Mouse (Mus musculus) ES-E14 (cell line): ENCODE results near the gene Pex14. TPM values are rescaled to one million over a fixed set of nuclear protein-coding genes. Genes with fewer than 3 reads are reported as not detected.

Source experiments
- DNase-seq: peaks from one replicate; pipeline ENCODE4 v3.0.0-alpha.2; 2013; ENCODE audit warnings: low read depth, low spot score
- H3K27ac ChIP-seq: 2 replicates; pipeline ENCODE4 v1.5.1; 2012; ENCODE audit warnings: low read depth, mild to moderate bottlenecking, low read length, moderate library complexity, mixed read lengths; ENCODE audit not compliant: poor library complexity, insufficient read depth, severe bottlenecking
- H3K36me3 ChIP-seq: 2 replicates; pipeline ENCODE4 v1.6.1; 2012; ENCODE audit warnings: mild to moderate bottlenecking, low read length, moderate library complexity, mixed read lengths; ENCODE audit not compliant: control insufficient read depth, poor library complexity, insufficient read depth, severe bottlenecking
- H3K4me1 ChIP-seq, 2 experiments: fragments of 150-350 bp in 1 of 2; sonication (generic) in 1 of 2; 2 replicates each; pipeline ENCODE4 v1.6.1; 2012; ENCODE audit warnings: low read length in 2 of 2, mild to moderate bottlenecking in 1 of 2, mixed read lengths in 1 of 2; ENCODE audit not compliant: control insufficient read depth in 2 of 2, insufficient read depth in 2 of 2, poor library complexity in 1 of 2
- H3K4me3 ChIP-seq, 2 experiments: fragments of 150-350 bp in 1 of 2; sonication (generic) in 1 of 2; 2 replicates each; pipeline ENCODE4 v1.5.1; 2012; ENCODE audit warnings: low read length in 2 of 2, low read depth in 1 of 2, mild to moderate bottlenecking in 1 of 2, mixed read lengths in 1 of 2; ENCODE audit not compliant: insufficient read depth in 1 of 2, poor library complexity in 1 of 2, severe bottlenecking in 1 of 2
- H3K9ac ChIP-seq: 2 replicates; pipeline ENCODE4 v1.6.1; 2012; ENCODE audit warnings: low read depth, mild to moderate bottlenecking, low read length, mixed read lengths; ENCODE audit not compliant: poor library complexity, insufficient read depth, severe bottlenecking
- H3K9me3 ChIP-seq: fragments of 150-350 bp; sonication (generic); 2 replicates; pipeline ENCODE4 v1.6.1; 2012; ENCODE audit warnings: low read depth, mild to moderate bottlenecking, low read length; ENCODE audit not compliant: control insufficient read depth, insufficient read depth
- CHD2 ChIP-seq: IDR thresholded peaks from 2 replicates; pipeline ENCODE4 v1.6.1; 2014; ENCODE audit warnings: mild to moderate bottlenecking, low read depth, low read length, inconsistent platforms
- HCFC1 ChIP-seq: IDR thresholded peaks from 2 replicates; pipeline ENCODE4 v1.6.1; 2012; ENCODE audit warnings: low read length, inconsistent platforms, borderline replicate concordance; ENCODE audit not compliant: insufficient read depth
- MAFK ChIP-seq: IDR thresholded peaks from 2 replicates; pipeline ENCODE4 v1.6.1; 2014; ENCODE audit warnings: mild to moderate bottlenecking, low read depth, low read length, inconsistent platforms; ENCODE audit not compliant: insufficient read depth
- ZC3H11A ChIP-seq: IDR thresholded peaks from 2 replicates; pipeline ENCODE4 v1.6.1; 2012; ENCODE audit warnings: low read depth, mild to moderate bottlenecking, inconsistent platforms, low read length, borderline replicate concordance
- ZNF384 ChIP-seq: IDR thresholded peaks from 2 replicates; pipeline ENCODE4 v1.6.1; 2012; ENCODE audit warnings: low read depth, low read length, inconsistent platforms
- in situ Hi-C, 2 experiments: fragments of 600-800 bp; cut with MboI; formaldehyde crosslinking; loops; one replicate each; pipeline ENCODE4 v1.15.1; 2025; ENCODE audit warnings: low sequenced_read_pairs in 2 of 2, inconsistent platforms in 1 of 2; ENCODE audit not compliant: unreplicated experiment in 2 of 2
- total RNA-seq: library from RNA; depleted of rRNA; stranded (reverse); fragments of 300-350 nt; gene quantifications from 2 replicates; pipeline ENCODE4 v1.2.3, GENCODE M21; 2012

Gene Pex14
- total RNA-seq, 1 experiment = 80.3 TPM

DNA sequence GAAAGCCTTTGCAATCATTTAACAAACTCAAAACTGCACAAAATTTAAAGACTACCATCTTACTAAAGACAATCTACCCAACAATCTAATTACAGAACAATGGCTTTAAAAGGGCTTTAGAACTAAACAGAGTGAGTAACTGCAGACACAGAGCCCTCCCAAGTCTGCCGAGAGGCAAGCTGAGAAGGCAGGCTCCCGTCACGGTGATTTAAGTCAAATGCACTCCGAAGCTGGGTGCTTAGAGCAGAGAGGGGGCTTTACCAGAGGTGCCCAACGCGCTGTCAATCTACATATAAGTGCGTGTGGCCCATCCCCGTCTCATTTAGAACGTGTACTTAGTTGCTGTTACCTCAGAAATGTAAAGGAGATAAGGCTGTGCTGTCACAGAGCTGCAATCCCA, 72.1 kb downstream of the Pex14 start:
- no peak for DNase-seq
- no peaks in the 10 kb centered on the region; the same call in 1 of the 2 replicates for H3K36me3 ChIP-seq
- H3K4me3 ChIP-seq = no peak overlapping the region
- in situ Hi-C loops = no loop called here
- H3K4me1 ChIP-seq = peaks cover 0 to 2% of the 10 kb centered on the region in 2 experiments; a peak in 1 of 4 replicates
- H3K9ac ChIP-seq = no peak overlapping the region
- TF ChIP-seq HCFC1 (no peak), MAFK (no peak), CHD2 (no peak), ZNF384 (no peak)
- no peak overlapping the region for H3K27ac ChIP-seq
- no peaks in the 10 kb centered on the region for H3K9me3 ChIP-seq

DNA sequence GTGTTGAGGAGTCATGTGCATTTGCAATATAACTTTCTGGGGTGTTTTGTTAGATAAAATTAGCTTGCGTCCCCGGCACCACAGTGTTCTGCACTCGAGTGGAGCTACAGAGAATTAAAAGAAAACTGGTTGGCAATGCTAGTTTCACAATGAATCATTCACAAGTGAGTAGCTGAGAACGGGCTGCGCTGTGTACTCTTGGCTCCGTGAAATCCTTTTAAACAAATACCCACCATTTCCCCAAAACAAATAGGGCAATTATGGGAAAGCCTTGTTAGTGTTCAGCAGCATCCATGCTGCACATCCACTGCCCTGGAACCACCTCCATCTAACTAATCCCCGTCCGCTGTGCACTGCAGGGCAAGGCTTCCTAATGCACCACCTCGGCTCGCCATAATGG, 74.4 kb downstream of the Pex14 start:
- Histone ChIP-seq H3K27ac (no peak overlapping the region), H3K9me3 (no peaks in the 10 kb centered on the region), H3K4me1 (peaks cover 2 to 11% of the 10 kb centered on the region in 2 experiments; a peak in 2 of 4 replicates), H3K36me3 (no peaks in the 10 kb centered on the region), H3K9ac (no peak overlapping the region), H3K4me3 (no peak overlapping the region)
- DNase-seq = no peak
- TF ChIP-seq MAFK (no peak), ZC3H11A (no peak), HCFC1 (no peak), CHD2 (no peak), ZNF384 (no peak)
- in situ Hi-C loops = no loop called here

DNA sequence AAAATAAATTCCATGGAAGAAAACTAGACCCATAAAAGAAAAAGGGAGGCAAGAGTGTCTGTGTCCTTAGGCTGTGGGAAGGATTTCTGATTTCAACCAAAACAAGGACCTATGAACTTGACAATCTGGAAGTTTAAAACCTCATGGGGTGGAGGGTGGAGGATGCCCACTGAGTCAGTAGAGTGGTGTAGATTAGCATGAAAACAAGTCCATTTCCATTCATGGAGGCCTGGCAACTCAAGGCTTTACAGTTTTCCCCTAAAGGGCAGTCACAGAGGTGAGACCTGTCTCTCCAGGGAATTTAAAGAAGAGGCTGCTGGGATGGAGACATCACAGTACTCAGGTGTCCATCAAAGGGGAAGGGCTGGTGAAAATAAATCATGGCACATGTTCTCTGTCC, 78.7 kb downstream of the Pex14 start:
- H3K27ac ChIP-seq = no peak overlapping the region
- peaks cover 2 to 11% of the 10 kb centered on the region in 2 experiments; a peak in 2 of 4 replicates for H3K4me1 ChIP-seq
- no peaks in the 10 kb centered on the region for H3K9me3 ChIP-seq
- H3K36me3 ChIP-seq = peaks cover 4% of the 10 kb centered on the region; the same call in 1 of the 2 replicates
- TF ChIP-seq HCFC1 (no peak), CHD2 (no peak), MAFK (no peak), ZNF384 (no peak), ZC3H11A (no peak)
- in situ Hi-C loops = no loop called here
- no peak overlapping the region for H3K9ac ChIP-seq
- no peak overlapping the region for H3K4me3 ChIP-seq
- no peak for DNase-seq

DNA sequence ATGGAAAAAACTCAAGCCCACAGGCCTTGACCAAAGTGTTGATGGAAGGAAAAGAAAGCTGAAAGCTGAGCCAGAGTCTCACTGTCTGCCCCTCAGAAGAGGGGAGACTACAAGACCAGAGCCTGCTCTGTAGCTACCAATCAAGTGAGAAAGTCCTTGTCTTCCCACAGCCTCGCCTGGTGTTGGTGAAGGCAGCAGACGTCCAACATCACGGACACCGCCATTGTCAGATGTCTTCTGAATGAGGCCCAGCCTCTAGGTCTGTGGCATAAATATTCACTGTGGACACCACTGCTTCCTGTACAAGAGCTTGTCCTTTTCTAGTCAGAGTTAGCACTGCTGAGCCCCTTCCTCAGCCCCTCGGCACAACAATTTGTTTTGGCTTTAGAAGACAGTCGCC, 80.2 kb downstream of the Pex14 start:
- TF ChIP-seq CHD2 (no peak), ZNF384 (no peak), ZC3H11A (no peak), MAFK (no peak), HCFC1 (no peak)
- H3K9ac ChIP-seq = no peak overlapping the region
- no peak for DNase-seq
- no peaks in the 10 kb centered on the region for H3K9me3 ChIP-seq
- H3K27ac ChIP-seq = no peak overlapping the region
- H3K4me1 ChIP-seq = peaks cover 2 to 11% of the 10 kb centered on the region in 2 experiments; a peak in 2 of 4 replicates
- no peak overlapping the region for H3K4me3 ChIP-seq
- in situ Hi-C loops = no loop called here
- peaks cover 4% of the 10 kb centered on the region; the same call in 1 of the 2 replicates for H3K36me3 ChIP-seq

DNA sequence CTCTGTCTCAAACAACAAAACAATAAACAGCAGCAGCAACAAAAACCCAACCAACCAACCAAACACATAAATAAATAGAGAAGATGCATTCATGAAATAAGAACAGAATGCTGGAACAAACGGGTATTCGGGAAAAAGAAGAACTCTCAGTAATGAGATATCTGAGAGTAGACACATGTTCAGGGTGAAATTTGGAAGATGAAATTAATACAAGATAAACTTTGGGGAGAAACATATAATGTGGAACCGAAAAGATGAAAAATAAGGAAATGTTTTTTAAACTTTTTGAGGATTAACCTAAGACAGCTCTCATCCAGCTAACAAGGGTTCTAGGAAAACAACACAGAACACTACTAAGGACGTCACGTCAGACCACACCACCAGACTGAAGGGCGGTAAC, 92.9 kb downstream of the Pex14 start:
- no peaks in the 10 kb centered on the region for H3K36me3 ChIP-seq
- H3K4me3 ChIP-seq = no peak overlapping the region
- DNase-seq = no peak
- in situ Hi-C loops = no loop called here
- no peak for TF ChIP-seq ZNF384
- no peak for TF ChIP-seq HCFC1
- TF ChIP-seq CHD2 = no peak
- no peak for TF ChIP-seq MAFK
- no peak for TF ChIP-seq ZC3H11A
- no peak overlapping the region for H3K9ac ChIP-seq
- H3K4me1 ChIP-seq = no peaks in the 10 kb centered on the region
- no peak overlapping the region for H3K27ac ChIP-seq
- no peaks in the 10 kb centered on the region for H3K9me3 ChIP-seq
